Mouse (Mus musculus): ENCODE results near the gene Gpn1. TPM values are rescaled to one million over a fixed set of nuclear protein-coding genes. Genes with fewer than 3 reads are reported as not detected.
"Not testable (repeated sequence)": the region's sequence is repeated elsewhere in the genome, so short reads cannot be mapped to it uniquely, and the experiment has no call there.

Gene Gpn1
- 10 to 100 TPM; 18.6 to 19.2 TPM for total RNA-seq (2021)
- long read RNA-seq, experiment 1, transcript Gpn1-201 (14 exons, 3,144 nt), result major isoform, 67 of 77 reads
- long read RNA-seq, experiment 1, partial matches to known transcripts, result 3 of 77 reads
- long read RNA-seq, experiment 1, other reads (novel, unspliced or antisense), result 7 of 77 reads
- long read RNA-seq, experiment 2, transcript Gpn1-201 (14 exons, 3,144 nt), result major isoform, 59 of 67 reads
- long read RNA-seq, experiment 2, partial matches to known transcripts, result 3 of 67 reads
- long read RNA-seq, experiment 2, other reads (novel, unspliced or antisense), result 5 of 67 reads

DNA sequence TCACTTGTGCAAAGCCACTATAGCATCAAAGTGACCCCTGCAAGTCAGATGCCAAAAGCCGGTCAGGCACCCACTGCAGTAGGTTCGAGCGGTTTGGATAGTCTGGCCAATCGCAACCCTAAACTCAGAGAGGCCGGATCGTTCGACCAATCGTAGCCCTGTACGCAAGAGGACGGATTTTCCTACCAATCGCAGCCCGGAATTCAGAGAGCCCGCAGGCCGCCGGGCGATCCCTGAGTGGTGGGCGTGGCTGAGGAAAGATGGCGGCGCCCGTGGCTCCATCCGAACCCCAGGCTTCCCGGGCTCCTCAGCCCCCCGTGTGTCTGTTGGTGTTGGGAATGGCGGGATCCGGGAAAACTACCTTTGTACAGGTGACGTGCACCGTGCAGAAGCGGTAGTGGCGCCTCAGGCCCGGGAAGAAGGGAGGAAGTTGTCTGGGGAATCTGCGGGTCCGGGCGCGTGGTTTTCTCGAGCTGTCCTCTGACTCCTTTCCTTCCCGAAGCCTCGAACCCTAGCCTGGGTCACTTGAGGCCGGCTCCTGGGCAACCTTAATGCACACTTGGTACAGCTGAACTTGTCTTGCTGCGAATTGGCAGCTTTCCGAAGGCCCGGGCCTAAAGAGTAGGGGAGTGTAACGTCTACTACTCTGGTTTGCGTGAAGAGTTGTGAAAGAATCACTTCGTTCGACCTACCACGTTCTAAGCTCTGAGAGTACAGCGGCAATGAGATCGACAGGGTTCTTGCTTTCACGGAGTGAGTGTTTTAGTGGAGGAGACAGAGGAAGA, at the start of gene Gpn1:
TSS of gene Gpn1 (plus strand) at position 229 of the 785 bp plus-strand sequence.
- peak; percentile 91 for DNase-seq (ENCODE audit: low spot score)

- peak; percentile 20 for DNase-seq (ENCODE audit: low spot score)
Observed at GRCm38 (mm10) chr5:31451336-31451735, 43.2 kb upstream of the Gpn1 start.

DNA sequence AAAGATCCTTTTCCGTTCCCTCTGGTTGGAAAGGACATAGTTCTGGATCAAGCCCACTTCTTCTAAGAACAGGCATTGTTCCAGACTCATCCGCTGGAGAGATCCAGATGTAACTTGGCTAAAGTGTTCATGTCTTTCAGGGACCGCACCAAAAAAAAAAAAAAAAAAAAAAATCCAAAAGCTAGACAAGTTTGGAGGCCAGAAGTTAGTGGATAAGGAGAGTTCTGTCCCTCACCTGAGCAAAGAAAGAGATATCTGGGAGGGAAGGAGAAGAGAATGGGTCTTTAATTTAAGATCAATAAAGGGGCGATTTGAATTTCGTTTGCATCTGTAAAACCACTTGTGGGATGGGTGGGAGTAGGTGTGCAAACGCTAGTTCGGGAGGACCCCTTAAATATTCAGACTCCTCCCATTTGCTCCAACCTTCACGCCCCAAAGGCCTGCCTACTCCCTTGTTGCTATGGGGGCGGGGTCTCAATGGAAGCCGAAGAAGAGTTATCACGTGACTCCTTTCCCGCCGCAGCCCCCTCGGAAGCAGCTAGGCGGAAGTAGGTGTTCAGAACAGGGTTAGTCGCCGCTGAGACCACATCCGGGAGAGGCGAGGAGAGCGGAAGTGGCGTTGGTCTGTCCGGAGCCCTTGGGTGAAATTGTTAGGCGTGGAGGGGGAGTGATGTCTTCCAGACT, 42.5 kb upstream of the Gpn1 start, which contains the start of gene Zfp512:
TSS of gene Zfp512 (plus strand) at position 554 of the 684 bp plus-strand sequence.
- peak; percentile 93 for DNase-seq (ENCODE audit: low spot score)

GRCm38 (mm10) chr5:31452562-31452878, 42.0 kb upstream of the Gpn1 start:
- DNase-seq (ENCODE audit: low spot score), result no peak

- no peak for DNase-seq (ENCODE audit: low spot score)
Observed at GRCm38 (mm10) chr5:31452886-31453410, 41.6 kb upstream of the Gpn1 start.

DNA sequence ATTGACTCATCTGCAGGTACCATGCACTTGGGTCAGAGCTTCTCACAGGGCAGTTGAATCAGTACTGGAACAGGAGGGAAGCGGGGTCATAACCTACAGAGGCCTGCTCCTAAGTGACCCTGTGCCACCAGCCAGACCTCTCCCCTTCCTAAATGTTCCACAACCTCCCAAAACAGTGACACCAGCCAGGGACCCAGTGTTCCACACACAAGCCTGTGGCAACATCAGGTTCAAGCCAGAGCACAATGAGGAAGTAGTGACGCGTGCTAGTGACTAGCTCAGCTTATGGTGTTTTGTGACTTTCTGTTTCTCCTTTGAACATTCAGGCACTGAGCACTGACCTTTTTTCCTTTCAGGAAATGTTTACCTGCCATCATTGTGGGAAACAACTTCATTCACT, 26.7 kb upstream of the Gpn1 start:
- DNase-seq (ENCODE audit: low spot score), result no peak

DNA sequence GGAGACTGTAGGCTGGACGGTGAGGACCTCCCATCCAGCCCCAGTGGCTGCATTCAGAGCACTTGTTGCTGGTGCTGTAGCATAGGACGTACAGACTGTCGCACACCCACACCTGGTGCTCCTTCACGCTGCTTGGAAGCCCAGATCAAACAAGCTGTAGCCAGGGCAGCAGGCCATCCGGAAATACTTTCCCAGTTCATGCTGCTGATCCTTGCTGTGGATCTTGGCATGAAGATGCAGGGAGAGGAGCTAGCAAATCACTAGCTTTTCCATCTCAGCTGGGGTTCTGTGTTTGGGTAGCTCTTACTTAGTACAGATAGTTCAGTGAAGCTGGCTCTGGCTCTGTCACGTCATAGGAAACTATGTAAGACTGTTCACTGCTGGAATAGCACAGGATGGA, 24.8 kb upstream of the Gpn1 start:
- no peak for DNase-seq (ENCODE audit: low spot score)

- DNase-seq (ENCODE audit: low spot score), result peak; percentile 46
Observed at GRCm38 (mm10) chr5:31470334-31470733, 24.2 kb upstream of the Gpn1 start.

DNA sequence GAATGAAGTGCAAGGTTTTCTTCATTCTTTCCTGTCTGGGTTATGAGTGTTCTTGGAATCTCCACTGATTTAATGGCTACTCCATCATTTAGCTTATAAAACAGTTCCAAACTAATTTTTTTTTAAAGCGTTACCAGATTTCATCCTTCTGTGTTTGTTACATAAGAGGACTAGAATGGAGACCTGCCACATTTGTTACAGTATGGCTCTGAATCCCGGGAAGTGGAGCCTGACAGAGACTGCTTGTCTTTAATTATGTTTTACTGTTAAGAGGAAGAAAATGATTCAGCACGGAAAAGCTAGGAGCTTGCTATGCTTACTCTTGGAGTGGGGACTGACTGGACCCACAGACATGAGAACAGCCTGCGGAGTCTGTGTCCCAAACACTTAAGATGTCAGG, 14.0 kb upstream of the Gpn1 start:
- no peak for DNase-seq (ENCODE audit: low spot score)

DNA sequence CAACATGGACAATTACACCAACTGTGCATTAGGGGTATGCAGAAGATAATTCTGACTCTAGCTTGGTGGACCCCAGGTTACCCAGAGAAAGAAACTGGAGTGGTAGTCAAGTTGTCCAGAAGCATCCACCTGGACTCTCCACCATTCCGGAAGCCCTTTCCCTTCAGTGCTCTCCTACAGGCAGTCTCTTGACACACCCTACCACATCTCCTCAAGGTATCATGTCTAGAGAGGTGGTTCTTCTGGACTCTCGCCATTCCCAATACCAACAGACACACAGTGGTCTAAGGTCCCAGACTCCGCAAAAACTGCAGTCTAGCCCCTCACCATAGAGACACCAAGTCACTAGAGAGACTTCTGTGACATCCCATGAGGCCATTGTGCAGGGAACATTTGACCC, 9.1 kb upstream of the Gpn1 start, which contains the start of gene 4930548H24Rik:
TSS of gene 4930548H24Rik (plus strand) at position 301 of the 400 bp plus-strand sequence.
- no peak for DNase-seq (ENCODE audit: low spot score)

DNA sequence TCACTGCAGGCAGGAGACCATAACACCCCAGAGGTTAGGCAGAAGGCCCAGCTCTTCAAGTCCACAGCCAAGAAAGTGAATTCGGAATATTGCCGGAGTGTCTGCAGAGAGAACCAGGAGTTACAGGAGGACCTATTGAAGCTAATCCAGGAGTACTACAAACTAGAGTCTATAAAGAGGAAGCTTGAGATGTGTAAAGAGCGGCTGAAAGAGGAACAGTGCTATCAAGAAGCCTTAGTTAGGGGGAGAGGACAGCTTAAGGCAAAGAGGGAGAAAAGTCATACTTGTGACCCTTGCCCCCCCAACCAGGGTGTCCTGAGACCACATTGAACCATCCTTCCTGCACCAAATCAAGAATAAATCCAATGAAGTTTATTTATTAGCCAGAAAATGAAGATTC, 6.7 kb upstream of the Gpn1 start:
- no peak for DNase-seq (ENCODE audit: low spot score)

DNA sequence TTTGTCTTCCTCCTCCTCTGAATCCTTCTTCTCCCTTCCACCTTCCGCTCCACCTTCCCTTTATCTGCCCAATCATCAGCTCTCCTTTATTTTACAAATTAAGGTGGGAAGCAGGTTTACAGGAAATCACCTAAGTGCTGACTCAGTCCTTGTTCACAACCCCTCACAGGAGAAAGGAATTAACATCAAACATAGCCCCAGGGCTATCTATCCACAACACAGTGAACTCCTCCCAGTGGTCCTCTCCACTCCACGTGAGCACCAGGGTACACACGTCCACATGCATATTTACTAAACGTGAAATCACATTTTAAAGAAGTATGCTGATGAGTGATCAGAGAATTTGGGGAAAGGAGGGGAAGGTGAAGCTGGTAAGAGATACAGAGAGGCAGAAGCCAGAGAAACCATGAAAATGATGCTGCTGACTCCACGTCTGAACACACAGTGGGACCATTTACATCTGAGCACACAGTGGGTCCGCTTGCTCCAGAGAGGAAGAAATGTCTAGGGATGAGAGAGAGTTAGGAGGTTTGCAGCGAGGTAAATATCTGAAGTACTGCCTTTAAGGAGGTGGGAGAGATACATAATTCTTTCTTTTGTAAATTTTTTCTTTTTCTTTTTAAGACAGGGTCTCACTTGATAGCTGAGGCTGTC, 5.3 kb upstream of the Gpn1 start:
- no peak for DNase-seq (ENCODE audit: low spot score)

DNA sequence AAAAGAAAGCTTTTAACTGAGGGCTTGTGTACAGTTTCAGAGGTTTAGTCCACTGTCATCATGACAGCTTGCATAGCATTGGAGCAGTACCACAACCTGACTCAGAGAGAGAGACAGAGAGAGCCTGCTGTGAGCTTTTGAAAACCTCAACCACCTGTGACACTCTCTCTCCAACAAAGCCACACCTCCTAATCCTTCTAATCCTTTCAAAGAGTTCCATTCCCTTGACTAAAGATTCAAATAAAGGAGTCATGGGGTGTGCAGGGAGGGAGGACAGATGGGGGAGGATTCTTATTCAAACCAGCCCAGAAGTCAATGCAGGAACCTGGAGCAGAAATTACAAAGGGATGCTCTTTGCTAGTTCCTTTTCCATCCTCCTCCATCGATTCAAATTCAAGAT, 2.5 kb upstream of the Gpn1 start:
- no peak for DNase-seq (ENCODE audit: low spot score)

GRCm38 (mm10) chr5:31504843-31505242, 10.3 kb downstream of the Gpn1 start:
- DNase-seq (ENCODE audit: low spot score), result no peak

GRCm38 (mm10) chr5:31512481-31512880, 17.9 kb downstream of the Gpn1 start:
- DNase-seq (ENCODE audit: low spot score), result no peak

DNA sequence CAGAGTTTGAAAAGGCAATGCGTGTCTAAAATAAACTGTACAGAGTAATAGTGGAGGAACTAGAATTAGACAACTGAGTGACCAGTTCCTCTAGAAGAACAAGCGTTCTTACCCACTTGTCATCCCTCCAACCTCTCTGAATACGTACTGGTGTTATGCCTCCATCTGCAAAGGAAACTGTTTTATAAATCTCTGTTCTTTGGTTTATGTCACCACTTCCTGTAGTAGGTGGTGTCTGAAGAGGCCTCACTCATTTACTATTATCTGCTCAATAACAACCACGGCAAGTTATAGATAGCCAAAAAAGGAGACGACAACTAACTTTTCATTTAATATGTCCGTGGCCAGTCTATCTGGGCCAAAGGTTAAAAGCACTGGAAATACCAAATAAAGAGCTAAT, 26.0 kb downstream of the Gpn1 start:
- DNase-seq (ENCODE audit: low spot score), result no peak

DNA sequence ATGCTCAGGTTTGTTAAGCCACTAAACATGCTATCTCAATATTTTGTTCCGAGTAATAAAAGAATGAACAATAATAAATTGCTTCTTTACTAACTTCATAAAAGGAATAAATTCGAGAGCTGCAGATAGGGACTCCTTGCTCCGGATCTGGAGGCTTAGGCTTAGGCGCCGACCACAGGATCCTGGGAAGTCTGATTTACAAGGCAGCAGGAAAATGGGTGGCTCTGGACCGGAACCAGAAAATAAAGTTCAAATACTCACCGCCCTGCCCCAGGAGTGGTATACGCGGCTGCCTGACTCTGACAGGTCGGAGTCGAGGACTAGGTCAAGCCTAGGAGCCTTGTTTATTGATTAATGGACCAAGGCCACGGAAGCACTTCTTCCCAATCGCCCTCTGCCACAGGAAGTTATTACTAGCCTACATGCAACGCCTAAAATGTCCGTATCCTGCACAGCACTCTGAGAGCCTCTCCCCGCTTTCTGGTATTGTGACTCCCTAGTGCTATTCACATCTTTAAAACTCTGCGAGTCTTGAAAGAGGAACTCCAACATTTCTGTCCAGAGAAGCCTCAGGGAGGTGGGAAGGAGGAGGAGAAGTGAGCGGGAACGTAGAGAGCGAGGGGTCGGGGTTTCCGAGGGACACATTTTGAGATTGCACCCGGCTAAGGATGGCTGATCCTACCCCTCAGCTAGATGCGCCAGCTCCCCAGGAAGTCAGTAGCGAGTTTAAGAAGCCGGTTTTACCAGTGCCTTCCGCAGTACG, 32.0 kb downstream of the Gpn1 start, which contains the start of gene Slc4a1ap:
TSS of gene Slc4a1ap (plus strand) at position 642 of the 763 bp plus-strand sequence.
- DNase-seq (ENCODE audit: low spot score), result peak; percentile 82

DNA sequence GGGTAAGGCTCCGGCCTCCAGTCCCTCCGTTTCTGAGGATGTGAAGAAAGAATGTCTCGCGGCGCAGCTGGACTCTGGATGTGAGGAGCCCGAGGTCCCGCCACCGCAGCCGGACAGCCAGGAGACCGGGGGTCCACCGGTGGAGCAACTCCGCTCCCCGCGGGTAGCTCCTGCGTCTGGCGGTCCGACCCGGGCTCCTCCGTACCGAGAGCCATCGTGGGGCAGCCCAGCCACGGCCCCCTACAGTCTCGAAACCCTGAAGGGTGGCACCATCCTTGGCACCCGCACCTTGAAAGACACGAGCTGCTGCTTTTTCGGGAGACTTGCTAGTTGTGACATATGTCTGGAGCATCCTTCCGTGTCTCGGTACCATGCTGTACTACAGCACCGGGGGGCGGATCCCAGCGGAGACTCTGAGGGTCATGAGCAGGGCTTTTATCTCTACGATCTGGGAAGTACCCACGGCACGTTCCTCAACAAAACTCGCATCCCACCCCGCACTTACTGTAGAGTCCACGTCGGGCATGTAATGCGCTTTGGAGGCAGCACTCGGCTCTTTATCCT, 32.7 kb downstream of the Gpn1 start:
- DNase-seq (ENCODE audit: low spot score), result no peak

GRCm38 (mm10) chr5:31527707-31528106, 33.2 kb downstream of the Gpn1 start, which contains the start of gene Supt7l:
Gene Supt7l, minus strand, starts transcription at chr5:31527807.
- DNase-seq (ENCODE audit: low spot score), result not testable (repeated sequence)

DNA sequence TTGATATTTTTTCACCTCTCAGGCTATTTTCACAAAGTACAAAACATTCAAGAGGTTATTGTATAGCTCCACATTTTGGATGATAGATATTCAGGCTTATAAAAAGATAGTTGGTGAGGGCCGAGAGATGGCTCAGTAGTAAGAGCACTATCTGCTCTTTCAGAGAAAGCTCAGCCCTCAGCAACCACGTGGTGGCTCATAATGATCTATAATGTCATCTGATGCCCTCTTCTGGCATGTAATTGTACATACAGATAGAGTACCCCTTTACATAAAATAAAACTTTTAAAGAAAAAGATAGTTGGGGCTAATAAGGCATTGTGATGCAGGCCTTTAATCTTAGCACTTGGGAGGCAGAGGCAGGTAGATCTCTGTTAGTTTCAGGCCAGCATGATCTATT, 34.0 kb downstream of the Gpn1 start:
- no peak for DNase-seq (ENCODE audit: low spot score)
